Mouse (Mus musculus) hematopoietic stem cell, adult 5-6 weeks (primary cell): ENCODE data around the gene Tspan10. TPM values are rescaled to one million over a fixed set of nuclear protein-coding genes. Genes with fewer than 3 reads are reported as not detected.

Experiments used
- ATAC-seq, 2 experiments: fragments of 125-278 bp in 1 of 2; replicated peaks in 1 of 2; 2 replicates each; pipeline ENCODE4 v1.8.0; 2016 to 2017; ENCODE audit warnings: inconsistent platforms in 2 of 2, mild to moderate bottlenecking in 2 of 2, moderate number of reproducible peaks in 2 of 2, low read depth in 1 of 2, moderate TSS enrichment in 1 of 2; ENCODE audit not compliant: low FRiP score in 2 of 2, poor library complexity in 2 of 2, severe bottlenecking in 2 of 2, insufficient read depth in 1 of 2, low TSS enrichment in 1 of 2
- total RNA-seq: library from RNA; stranded (forward); fragments of 172-1452, 232-1000 nt; gene quantifications from 2 replicates; pipeline ENCODE4 v1.2.3, GENCODE M21; 2017

Tspan10 gene
- total RNA-seq, 1 experiment from 2014 or later: not detected

DNA sequence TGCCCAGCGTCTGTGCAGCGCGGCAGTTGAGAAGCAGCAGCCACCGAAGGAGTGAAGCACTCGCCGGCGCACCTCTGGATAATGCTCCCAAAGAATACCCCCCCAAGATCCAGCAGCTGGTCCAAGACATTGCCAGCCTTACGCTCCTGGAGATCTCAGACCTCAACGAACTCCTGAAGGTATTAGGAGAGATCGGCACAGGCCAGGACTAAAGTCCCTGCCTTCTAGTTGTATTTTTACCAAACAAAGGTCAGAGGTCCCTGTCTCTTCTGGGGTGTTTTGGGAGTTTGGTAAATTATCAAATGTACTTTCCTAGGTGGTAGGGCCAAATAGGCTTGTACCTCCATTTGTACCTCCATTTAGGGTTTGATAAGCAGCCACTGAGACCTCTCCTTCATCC is 42.8 kb downstream of the Tspan10 start:
- ATAC-seq: no peak

DNA sequence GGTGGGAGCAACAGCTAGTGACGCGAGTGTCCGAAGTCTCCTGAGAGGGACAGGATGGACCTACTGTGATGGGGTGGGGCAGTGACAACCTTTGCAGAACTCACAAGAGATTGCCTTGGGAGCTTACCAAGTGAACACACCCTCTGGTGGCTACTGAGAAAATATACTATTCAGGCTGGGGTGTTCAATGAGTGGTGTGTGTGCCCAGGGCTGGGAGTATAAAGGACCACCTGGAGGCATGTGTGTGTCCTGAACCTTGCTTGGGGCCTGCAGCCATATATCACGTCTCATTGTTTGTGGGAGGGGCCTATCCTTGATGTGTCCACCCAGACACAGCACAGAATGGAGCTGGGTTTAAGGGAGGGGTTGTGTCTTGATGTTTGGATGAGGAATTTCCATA is 46.1 kb downstream of the Tspan10 start:
- ATAC-seq: no peak

DNA sequence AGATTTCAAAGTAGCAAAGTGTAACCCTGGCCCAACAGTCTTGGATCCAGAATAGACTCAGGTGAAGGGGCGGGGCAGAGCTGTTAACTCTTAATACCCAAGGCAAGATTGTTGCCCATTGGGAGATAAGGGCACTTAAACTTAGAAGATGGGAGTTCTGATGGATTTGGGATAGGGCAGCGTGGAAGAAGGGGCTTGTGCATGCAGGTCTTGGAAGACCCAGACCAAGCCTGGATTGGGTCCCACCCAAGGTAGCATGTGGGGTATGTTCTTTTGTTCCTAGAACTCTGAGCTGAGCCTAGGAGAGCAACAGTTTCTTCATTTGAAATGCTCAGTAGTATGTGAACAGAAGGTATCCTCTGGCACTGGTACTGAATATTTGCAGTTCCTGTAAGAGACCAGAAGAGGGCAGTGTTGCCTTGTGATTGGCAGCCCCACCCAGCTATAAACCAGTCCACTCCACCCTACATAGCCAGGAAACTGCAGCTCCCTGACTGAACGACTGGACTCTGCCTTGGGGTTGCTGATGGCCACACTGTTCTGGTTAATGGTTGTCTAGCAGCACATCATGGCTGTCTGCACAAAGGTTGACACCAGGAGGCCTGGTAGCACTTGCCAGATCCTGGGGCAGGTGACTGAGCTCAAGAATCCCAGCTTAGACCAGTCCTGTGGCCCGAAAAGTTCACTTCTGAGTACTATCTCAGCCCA is 46.8 kb downstream of the Tspan10 start:
- ATAC-seq: peak; percentile 45 to 61; a peak in 2 of 4 replicates

DNA sequence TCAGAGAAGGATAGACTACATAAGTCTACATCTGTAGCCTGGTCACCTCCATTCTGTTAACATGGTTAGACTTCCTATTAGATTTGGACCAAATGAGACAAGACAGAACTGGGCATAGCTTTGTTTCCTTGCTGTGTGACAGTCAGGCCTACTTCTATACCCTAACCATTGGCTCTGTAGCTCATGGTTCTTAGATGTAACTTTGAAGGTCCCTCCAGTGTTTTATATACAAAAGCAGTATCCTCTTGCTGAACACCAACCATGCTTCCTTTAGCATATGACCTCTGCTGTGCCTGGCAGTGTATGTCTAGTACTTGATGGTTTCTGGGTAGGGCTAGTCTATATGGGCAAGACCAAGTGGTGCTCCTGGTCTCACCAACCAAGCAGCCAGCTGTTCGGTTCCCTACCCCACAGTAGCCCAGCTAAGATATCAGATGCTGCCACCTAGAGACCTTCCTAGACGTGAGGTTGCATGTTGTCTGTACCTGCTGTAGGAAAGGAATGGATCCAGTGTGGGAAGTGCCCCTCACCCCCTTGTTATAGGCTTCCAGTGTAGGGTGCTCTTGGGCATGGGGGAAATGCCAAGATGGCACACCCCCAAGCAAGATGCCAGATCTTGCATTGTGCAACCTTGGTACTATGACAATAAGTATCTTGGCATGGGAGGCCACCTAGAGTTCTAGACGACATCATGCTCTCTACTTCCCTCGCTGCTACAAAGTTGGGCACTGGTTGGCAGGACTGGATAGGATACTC is 48.0 kb downstream of the Tspan10 start:
- ATAC-seq: no peak

DNA sequence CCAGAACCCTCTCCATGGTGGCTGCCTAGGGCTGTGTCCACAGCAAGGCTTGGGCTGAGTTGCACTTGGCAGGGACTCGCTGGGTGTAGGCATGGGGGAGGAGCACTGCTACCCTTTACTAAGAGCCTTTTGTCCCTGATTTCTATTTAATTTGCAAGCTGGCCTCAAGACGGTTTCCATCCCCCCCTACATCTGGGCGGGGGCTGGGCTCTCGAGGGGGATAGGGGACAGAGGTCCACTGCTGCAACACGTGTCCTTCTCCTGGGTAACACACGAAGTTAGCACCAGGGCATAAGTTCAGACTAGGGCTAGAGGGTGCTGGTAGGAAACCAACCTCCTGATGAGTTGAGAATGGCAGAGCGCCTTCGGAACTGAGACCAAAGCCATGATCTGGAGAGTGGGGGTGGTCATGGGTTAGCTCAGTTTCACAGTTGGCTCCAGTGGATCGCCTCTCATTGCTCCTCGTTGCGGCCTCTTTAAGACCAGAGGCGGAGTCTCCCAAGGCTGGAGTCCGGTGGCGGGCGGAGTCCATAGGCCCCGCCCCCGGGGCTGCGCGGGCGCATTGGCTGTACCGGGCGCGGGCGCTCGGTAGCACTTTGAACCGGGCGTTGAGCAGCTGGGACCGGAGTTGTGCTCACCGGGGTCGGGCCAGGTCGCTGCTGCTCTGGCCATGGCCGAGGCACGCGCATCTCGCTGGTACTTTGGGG is 49.0 kb downstream of the Tspan10 start, which contains the start of gene Slc25a10:
TSS of gene Slc25a10 (plus strand) at position 524 of the 707 bp plus-strand sequence.
- peak; percentile 52 to 74 for ATAC-seq

DNA sequence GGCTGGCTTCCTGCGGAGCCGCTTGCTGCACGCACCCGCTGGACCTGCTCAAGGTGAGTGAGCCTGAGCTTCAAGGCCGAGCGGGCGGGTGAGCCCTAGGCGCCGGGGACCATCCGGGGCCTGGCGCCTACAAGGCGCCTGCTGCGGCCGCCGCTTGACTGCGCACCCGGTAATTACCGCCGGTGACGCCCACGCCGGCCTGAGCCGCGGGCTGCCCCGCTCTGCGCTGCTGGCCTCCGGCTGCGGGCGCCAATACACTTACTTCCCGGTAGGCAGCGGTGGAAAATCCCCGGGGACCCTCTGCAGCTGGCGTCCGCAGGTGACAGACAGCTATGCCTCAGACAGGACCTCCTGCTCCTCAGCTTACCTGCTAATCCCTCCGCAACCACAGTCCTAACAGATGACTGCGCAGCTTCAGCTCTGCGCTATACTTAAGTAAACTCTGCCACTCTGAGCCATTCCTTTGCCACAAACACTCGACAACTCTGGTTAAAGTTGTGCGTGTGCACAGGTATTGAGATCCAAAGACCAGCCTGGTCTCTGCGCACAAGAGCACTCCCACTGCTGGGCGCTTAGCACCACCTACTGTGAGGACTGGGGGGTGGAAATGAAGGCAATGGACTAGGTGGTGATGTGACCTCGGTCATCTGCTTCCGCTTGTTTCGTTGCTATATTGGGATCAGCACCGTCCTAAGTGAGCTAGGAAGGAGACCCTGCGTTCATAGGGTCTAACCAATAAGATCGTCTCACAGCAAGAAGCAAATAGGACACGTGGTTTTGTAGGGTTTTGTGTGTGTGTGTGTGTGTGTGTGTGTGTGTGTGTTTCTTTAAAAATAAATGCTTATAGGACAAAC is 49.8 kb downstream of the Tspan10 start:
- peak in 1 of 2 experiments; percentile 26; a peak in 2 of 4 replicates for ATAC-seq

DNA sequence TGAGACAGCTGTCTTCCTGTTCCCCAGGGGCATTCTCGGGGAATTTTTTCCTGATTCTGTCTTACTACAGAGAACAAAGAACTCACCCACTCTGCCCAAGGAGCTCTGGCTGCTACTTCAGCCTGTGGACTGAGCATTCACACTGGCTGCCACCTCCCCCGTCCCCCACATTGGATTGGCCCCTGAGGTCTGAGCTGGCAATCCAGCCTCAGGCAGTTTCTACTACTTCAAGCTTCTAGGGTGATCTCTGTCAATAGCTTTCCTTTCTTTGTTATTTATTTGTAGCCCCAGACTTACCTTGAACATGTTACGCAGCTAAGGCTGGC is 50.4 kb downstream of the Tspan10 start:
- no peak for ATAC-seq

DNA sequence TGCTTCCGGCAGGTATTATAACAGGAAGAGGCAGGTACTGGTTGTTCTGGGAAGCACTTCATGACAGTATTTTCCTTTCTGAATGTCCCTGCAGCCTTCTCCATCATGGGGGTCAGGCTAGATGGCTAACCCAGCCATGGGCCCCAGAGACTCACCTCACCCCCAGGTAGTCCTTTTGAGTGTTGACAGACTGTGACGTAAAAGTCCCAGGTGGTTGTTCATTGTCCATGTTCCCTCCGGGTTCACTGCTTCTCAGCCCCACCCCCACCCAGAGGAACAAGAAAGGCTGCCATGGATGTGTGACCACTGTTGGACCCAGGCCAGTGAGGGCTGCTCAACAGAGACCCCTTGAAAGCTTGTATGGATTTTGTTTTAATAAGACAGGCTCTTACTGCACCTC is 50.9 kb downstream of the Tspan10 start:
- no peak for ATAC-seq

DNA sequence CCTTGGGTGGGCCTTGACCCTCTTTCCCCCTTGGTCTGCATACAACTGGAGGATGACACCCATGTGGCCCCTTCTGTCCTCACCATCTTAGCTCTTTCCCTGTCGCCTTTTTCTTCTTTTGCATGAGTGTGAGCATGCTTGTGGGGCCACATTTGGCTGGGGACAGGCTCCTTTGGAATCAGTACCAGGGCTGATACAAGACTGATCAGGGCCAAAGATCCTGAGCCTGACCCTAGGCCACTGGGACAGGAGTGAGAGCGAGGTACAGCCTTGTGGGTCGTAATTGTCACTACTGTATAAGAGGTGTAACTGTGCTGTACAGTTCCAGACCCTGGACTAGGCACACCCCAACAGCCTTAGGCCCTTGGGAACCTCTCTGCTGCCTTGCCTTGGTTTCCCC is 51.5 kb downstream of the Tspan10 start:
- no peak for ATAC-seq

Other genes starting within 250 kb of the Tspan10 start
- 6.8 and 9.4 TPM in 2 replicates for gene Bahcc1, start 209.7 kb upstream of the Tspan10 start, total RNA-seq
- gene Actg1, start 94.1 kb upstream of the Tspan10 start, total RNA-seq: 814 and 932 TPM in 2 replicates
- 0.15 TPM in 1 of 2 replicates, not detected in the other for gene Fscn2, start 81.1 kb upstream of the Tspan10 start, total RNA-seq
- 9.9 and 20.1 TPM in 2 replicates for gene Faap100, start 63.9 kb upstream of the Tspan10 start, total RNA-seq
- 30.3 and 43.1 TPM in 2 replicates for gene Nploc4, start 4.9 kb upstream of the Tspan10 start, total RNA-seq
- gene Pde6g, start 10.9 kb downstream of the Tspan10 start, total RNA-seq: not detected in 2 replicates
- gene Oxld1, start 15.4 kb downstream of the Tspan10 start, total RNA-seq: 10.2 and 12.0 TPM in 2 replicates
- gene Ccdc137, start 15.5 kb downstream of the Tspan10 start, total RNA-seq: 58.3 and 96.4 TPM in 2 replicates
- gene Arl16, start 25.0 kb downstream of the Tspan10 start, total RNA-seq: 12.8 and 24.0 TPM in 2 replicates
- 63.4 and 112 TPM in 2 replicates for gene Mrpl12, start 42.0 kb downstream of the Tspan10 start, total RNA-seq
- 10.8 and 11.4 TPM in 2 replicates for gene Slc25a10, start 49.2 kb downstream of the Tspan10 start, total RNA-seq
- not detected in 2 replicates for gene Gcgr, start 88.1 kb downstream of the Tspan10 start, total RNA-seq
- 11.6 and 21.4 TPM in 2 replicates for gene Mcrip1, start 107.1 kb downstream of the Tspan10 start, total RNA-seq
- gene Ppp1r27, start 108.5 kb downstream of the Tspan10 start, total RNA-seq: not detected in 2 replicates
- 384 and 534 TPM in 2 replicates for gene P4hb, start 130.6 kb downstream of the Tspan10 start, total RNA-seq
- 110 and 120 TPM in 2 replicates for gene Arhgdia, start 139.0 kb downstream of the Tspan10 start, total RNA-seq
- 110 and 227 TPM in 2 replicates for gene Alyref, start 155.7 kb downstream of the Tspan10 start, total RNA-seq
- gene Anapc11, start 155.8 kb downstream of the Tspan10 start, total RNA-seq: 18.1 and 32.6 TPM in 2 replicates
- not detected in 2 replicates for gene Npb, start 165.8 kb downstream of the Tspan10 start, total RNA-seq
- gene Pcyt2, start 175.3 kb downstream of the Tspan10 start, total RNA-seq: 38.6 and 41.7 TPM in 2 replicates
- 52.4 and 56.7 TPM in 2 replicates for gene Sirt7, start 182.6 kb downstream of the Tspan10 start, total RNA-seq
- gene Mafg, start 191.0 kb downstream of the Tspan10 start, total RNA-seq: 18.1 and 33.2 TPM in 2 replicates
- 0.88 and 2.1 TPM in 2 replicates for gene Pycr1, start 201.1 kb downstream of the Tspan10 start, total RNA-seq
- 0.94 TPM in 1 of 2 replicates, not detected in the other for gene Myadml2, start 205.5 kb downstream of the Tspan10 start, total RNA-seq
- not detected in 2 replicates for gene Notum, start 218.5 kb downstream of the Tspan10 start, total RNA-seq
- 37.1 and 48.8 TPM in 2 replicates for gene Aspscr1, start 230.3 kb downstream of the Tspan10 start, total RNA-seq